Mouse (Mus musculus) stomach, embryonic 16.5 days (tissue): Measurements from ENCODE around the gene Fam170b. TPM values are rescaled to one million over a fixed set of nuclear protein-coding genes. Genes with fewer than 3 reads are reported as not detected.

Experiments used
- ATAC-seq: fragments of 200-750 bp; cut with Nextera tagmentation; 2 replicates; pipeline ENCODE4 v1.8.0; 2017; ENCODE audit warnings: moderate number of reproducible peaks, moderate TSS enrichment; ENCODE audit not compliant: insufficient read depth, low FRiP score
- H3K27ac ChIP-seq: fragments of 300-500 bp; sonication (generic); 2 replicates; pipeline ENCODE4 v1.5.1; 2014; ENCODE audit warnings: low read length
- H3K27me3 ChIP-seq: fragments of 300-500 bp; sonication (generic); 2 replicates; pipeline ENCODE4 v1.6.1; 2014; ENCODE audit warnings: low read length, control low read depth, mixed read lengths; ENCODE audit not compliant: control insufficient read depth, insufficient read depth
- H3K36me3 ChIP-seq: fragments of 300-500 bp; sonication (generic); 2 replicates; pipeline ENCODE4 v1.6.1; 2014; ENCODE audit warnings: low read length; ENCODE audit not compliant: control insufficient read depth, insufficient read depth
- H3K4me1 ChIP-seq: fragments of 300-500 bp; sonication (generic); 2 replicates; pipeline ENCODE4 v1.6.1; 2014; ENCODE audit warnings: low read length, control low read depth, mixed read lengths; ENCODE audit not compliant: control insufficient read depth, insufficient read depth
- H3K4me2 ChIP-seq: fragments of 300-500 bp; sonication (generic); 2 replicates; pipeline ENCODE4 v1.6.1; 2014; ENCODE audit warnings: low read depth, low read length, mixed read lengths
- H3K4me3 ChIP-seq: fragments of 300-500 bp; sonication (generic); replicated peaks from 2 replicates; pipeline ENCODE4 v1.5.1; 2014; ENCODE audit warnings: mild to moderate bottlenecking, low read length
- H3K9ac ChIP-seq: fragments of 300-500 bp; sonication (generic); 2 replicates; pipeline ENCODE4 v1.6.1; 2014; ENCODE audit warnings: low read length
- H3K9me3 ChIP-seq: fragments of 300-500 bp; sonication (generic); replicated peaks from 2 replicates; pipeline ENCODE4 v1.6.1; 2016; ENCODE audit warnings: low read length, control low read depth; ENCODE audit not compliant: control insufficient read depth
- WGBS: fragments of 180-500 bp; shearing (Covaris S2); extraction: QIAGEN DNeasy Blood & Tissue Kit; methylation state at CpG from one replicate; pipeline ENCODE4 v1.1.7; 2014; 5-methylcytosine and 5-hydroxymethylcytosine counted together
- polyA plus RNA-seq: library from polyadenylated mRNA; unstranded; fragments of >200 nt; fragmentation: Nextera tagmentation; extraction: Ambion mirVana; gene quantifications from 2 replicates; pipeline ENCODE4 v1.2.1, GENCODE M21; 2015

The Fam170b gene
- polyA plus RNA-seq, 1 experiment from 2014 or later, result 0.05 TPM

GRCm38 (mm10) chr14:32871963-32872362, 38.2 kb downstream of the Fam170b start:
- ATAC-seq, result no peak
- Histone ChIP-seq H3K9me3 (no peaks in the 10 kb centered on the region), H3K9ac (no peak overlapping the region), H3K4me1 (0 out of 2 replicates have a peak, but pooled peaks cover 2% of the 10 kb centered on the region), H3K4me3 (no peak overlapping the region), H3K27ac (no peak overlapping the region), H3K36me3 (no peaks in the 10 kb centered on the region), H3K27me3 (no peaks in the 10 kb centered on the region), H3K4me2 (no peak overlapping the region)
- 73% methylated on average over 5 of the region's 5 CpGs for WGBS

DNA sequence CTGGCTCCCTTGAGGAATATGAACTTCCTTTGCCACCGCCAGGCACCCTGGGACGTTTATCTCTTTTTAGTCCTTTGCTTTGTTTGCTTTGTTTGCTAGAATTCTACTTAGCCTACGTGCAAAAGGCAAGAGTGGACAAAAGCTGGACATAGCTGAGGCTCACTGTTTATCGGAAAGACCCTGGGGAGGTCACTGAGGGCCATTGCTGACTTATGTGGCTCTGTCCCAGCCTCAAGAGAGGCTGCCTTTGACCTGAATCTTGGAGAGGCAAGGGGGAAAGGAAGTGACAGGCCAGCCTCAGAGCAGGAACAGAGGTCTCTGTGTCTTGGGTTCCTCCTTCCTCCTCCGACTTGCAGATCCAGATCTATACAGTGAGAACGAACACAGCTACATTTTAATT, 43.8 kb downstream of the Fam170b start:
- WGBS, result 46% methylated on average over 6 of the region's 6 CpGs
- ATAC-seq, result no peak

DNA sequence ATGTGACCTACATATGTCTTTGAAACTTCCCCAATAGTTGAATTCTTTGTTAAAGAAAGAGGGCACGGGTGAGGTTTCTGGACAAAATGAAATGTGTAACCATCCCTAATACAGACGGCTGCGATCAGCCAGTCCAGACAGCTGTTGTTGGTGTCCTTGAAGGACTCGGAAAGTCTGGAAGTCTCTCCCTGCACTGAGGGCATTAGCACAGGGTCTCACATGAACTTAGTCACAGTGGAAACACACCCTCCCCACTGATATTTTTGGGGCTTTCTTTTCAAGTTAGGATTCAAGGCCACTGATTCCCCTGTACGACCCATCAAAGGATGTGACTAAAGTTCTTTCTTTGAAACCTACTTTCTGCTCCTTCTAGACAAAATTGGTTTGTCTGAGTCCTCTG, 46.6 kb downstream of the Fam170b start:
- 74% methylated on average over 5 of the region's 5 CpGs for WGBS
- no peak for ATAC-seq
- no peaks in the 10 kb centered on the region for H3K27me3 ChIP-seq

More for the DNA sequence above, 43.8 kb downstream of the Fam170b start:
- Histone ChIP-seq H3K27me3 (no peaks in the 10 kb centered on the region), H3K27ac (no peak overlapping the region), H3K4me1 (peaks cover 7% of the 10 kb centered on the region), H3K9ac (no peak overlapping the region), H3K4me3 (no peak overlapping the region), H3K9me3 (no peaks in the 10 kb centered on the region), H3K36me3 (no peaks in the 10 kb centered on the region), H3K4me2 (no peak overlapping the region)

DNA sequence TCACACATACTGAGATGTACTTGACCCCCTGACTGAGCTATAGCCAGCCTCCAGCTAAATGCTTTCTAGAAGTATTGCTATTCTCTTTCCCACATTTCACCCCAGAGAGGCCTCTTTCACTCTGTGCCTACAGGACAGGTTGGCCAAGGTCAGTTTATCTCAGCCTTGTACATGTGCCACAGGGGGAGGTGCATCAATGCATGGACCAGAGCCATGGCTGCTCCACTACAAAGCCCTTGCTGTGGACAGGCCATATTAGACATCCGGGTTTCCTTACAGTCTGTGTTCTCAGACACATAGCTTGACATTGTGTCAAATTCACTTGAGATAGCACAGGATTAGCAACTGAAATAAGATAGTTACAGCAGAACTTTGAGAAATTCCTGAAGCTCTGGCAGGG, 47.9 kb downstream of the Fam170b start:
- no peak for ATAC-seq
- Histone ChIP-seq H3K9ac (no peak overlapping the region), H3K27ac (no peak overlapping the region), H3K4me1 (peaks cover 5% of the 10 kb centered on the region), H3K27me3 (no peaks in the 10 kb centered on the region), H3K9me3 (no peaks in the 10 kb centered on the region), H3K4me2 (no peak overlapping the region), H3K36me3 (no peaks in the 10 kb centered on the region), H3K4me3 (no peak overlapping the region)
- WGBS, result 66% methylated on average over 1 of the region's 1 CpGs

More for the DNA sequence above, 46.6 kb downstream of the Fam170b start:
- H3K9me3 ChIP-seq, result no peaks in the 10 kb centered on the region
- H3K4me1 ChIP-seq, result peaks cover 5% of the 10 kb centered on the region
- no peaks in the 10 kb centered on the region for H3K36me3 ChIP-seq
- no peak overlapping the region for H3K4me2 ChIP-seq
- no peak overlapping the region for H3K4me3 ChIP-seq
- no peak overlapping the region for H3K27ac ChIP-seq
- no peak overlapping the region for H3K9ac ChIP-seq

Other genes with a start within 250 kb of the Fam170b start
- gene Prrxl1, start 234.6 kb upstream of the Fam170b start, polyA plus RNA-seq, result 0.46 and 0.70 TPM in 2 replicates
- 0.10 and 0.65 TPM in 2 replicates for gene 3425401B19Rik, start 148.7 kb upstream of the Fam170b start, polyA plus RNA-seq
- 1.5 and 1.6 TPM in 2 replicates for gene Tmem273, start 48.0 kb upstream of the Fam170b start, polyA plus RNA-seq
- 38.5 and 38.6 TPM in 2 replicates for gene Vstm4, start 22.8 kb downstream of the Fam170b start, polyA plus RNA-seq
- 0.16 and 0.30 TPM in 2 replicates for gene Lrrc18, start 157.4 kb downstream of the Fam170b start, polyA plus RNA-seq